Mouse (Mus musculus) T-helper 2 cell (primary cell): Measurements from ENCODE around the gene Tpsg1.

Source experiments
- in situ Hi-C: fragments of 300-600 bp; cut with MboI, MseI; formaldehyde crosslinking; loops from one replicate; pipeline ENCODE4 v1.15.1; 2025; ENCODE audit warnings: high pct_unique_total_duplicates

Tpsg1 gene

DNA sequence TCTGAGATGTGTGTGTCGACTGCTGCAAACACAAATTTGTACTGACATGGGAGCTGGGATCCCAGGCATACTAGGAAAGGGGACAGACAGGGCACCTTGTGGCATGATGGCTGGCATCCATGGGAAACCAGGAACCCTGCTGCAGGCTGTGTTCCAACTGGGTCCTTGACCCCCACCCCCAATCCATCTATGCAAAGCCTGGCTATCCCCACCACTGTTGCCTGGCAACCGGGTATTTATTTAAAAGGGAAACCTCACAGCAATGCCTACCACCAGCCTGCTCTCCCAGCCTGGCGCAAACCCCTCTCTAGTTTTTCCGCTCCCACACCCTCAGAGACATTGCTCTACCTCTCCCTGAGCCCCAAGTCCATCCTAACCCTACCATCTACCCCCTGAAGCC lies 38.3 kb downstream of the Tpsg1 start:
- in situ Hi-C loops: no loop called here

DNA sequence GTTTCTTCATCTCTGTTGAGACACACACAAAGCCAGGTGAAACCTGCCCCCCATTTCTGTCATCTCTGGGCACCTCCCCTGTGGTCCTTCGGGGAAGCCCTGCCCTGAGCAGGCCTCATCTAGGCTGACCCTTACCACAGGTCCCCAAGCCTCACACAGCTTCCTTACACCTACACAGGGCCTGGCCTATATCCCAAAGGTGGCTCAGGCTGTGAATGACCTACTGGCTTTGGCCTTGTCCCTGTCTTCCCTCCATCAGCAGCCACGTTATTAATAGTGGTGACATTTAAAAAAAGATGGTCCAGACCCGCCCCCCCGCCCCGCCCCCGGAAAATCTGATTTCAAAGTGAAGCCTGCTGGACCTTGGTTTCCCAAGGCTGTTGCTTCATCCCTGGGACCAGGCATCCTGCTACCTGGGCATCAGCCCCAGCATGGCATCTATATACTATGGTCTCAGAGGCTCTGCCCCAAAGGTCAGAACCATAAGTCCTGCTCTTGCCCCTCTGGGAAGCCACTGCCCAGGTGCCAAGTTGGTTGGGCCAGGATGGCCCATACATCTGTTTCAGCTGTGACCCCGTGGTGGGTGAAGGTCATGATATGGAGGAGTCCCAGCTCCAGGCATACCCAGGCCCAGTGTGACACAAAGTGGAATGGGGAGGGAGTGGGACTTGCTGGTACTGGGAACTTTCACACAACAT lies 39.4 kb downstream of the Tpsg1 start:
- in situ Hi-C loops: no loop called here

DNA sequence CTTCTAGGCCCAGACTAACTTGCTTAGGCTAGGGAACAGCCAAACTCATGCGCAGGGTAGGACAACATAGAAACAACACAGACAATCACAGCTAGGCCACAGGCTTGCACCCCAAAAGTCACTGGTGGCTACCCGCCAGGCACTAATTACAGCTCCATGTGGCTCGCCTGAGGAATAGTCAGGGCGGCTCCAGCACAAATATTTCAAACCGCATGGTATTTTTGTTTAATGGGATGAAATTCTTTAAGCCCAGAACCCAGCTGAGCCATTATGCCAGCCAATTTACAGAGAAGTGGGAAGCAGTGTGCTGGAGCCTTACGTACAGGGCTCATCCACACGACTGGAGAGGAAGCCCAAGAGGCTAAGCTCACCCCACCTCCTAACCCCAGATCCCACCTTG lies 40.5 kb downstream of the Tpsg1 start:
- in situ Hi-C loops: no loop called here

DNA sequence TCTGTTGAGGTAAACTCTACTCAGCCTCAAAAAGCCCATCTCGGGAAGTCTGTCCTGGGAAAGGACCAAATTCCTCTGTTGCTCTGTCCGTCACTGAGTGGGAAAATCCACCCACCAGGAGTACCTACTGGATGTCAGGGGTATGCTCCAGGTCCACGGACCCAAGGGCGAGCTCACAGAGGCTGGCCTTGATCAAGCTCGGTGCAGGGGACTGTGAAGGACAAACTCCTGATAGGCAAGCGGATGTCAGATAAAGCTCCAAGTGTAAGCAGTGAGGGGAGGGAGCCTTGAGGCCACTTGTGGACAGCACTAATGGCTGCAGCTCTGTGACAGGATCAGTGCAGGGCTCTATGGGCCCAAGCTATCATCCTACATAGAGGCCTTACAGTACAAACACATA lies 41.1 kb downstream of the Tpsg1 start:
- in situ Hi-C loops: no loop called here

DNA sequence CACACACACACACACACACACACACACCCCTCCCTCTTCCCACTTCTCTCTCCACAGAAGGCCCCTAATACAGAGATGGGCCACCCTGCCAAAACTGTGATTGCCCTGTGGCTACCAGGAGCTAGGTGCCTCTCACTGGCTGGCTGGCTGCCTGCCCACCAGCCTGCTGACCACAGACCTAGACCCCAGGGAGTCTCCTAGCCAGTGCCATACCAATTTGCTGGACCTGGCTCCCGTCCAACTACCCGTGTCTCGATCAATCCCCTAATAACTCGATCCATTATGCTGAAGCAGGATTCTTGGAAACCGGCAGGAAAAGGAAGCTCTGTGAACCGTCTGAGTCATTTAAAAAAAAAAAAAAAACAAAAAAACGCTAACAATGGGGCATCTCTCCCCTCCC lies 41.7 kb downstream of the Tpsg1 start:
- in situ Hi-C loops: no loop called here

DNA sequence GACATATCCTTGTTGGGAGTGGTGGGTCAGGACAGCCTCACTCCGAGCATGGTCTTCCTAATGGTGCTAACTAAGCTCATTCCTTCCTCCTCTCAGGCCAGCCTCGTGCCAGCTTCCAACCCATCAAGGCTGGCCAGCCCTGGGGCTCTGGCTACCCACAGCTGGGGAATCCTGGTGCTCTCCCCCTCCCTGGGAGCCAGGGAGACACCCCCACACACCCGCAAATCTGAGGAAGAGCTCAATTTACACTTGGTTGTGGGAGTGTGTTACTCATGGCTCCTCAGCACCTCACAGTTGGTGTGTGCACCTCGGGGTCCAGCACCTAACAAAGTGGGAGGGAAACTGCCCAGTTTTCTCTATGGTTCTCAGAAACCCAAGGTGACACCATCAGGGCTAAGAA lies 42.2 kb downstream of the Tpsg1 start:
- in situ Hi-C loops: no loop called here

DNA sequence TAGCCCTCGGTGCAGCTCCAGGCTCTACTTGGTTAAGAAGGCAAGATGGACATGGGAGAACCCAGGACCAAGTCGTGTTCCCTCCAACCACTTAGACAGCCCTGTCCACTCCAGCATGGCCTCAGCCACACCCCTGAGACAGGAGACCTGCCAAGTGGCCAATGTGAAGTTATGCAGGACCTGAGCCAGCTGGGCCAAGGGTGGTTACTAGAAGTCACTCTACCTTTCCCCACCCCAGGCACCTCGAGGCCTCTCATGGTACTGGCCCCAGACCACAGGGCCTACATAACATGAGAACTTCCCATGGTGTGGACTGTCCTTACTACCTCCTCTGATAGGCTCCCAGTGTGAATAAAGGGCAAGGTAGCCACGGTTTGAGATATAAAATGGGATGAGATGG lies 45.1 kb downstream of the Tpsg1 start:
- in situ Hi-C loops: no loop called here

DNA sequence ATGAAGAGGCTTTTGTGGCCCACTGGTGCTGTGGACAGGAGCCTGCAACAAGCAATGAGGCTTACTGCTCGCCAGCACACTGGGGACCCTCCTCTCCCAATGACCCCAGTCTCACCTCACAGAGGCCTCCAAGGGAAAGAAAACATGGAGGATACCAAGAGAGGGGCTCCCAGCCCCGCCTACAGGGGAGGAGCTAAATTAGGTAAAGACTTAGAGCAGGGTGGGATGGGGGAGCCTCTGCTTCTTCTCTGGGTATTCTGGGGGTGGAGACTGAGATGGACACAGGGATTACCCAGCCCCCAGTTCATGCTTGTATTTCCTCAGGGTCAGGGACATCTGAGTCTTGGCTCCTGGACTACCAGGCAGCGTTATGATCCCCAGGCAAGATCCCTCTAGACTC lies 45.8 kb downstream of the Tpsg1 start:
- in situ Hi-C loops: no loop called here

DNA sequence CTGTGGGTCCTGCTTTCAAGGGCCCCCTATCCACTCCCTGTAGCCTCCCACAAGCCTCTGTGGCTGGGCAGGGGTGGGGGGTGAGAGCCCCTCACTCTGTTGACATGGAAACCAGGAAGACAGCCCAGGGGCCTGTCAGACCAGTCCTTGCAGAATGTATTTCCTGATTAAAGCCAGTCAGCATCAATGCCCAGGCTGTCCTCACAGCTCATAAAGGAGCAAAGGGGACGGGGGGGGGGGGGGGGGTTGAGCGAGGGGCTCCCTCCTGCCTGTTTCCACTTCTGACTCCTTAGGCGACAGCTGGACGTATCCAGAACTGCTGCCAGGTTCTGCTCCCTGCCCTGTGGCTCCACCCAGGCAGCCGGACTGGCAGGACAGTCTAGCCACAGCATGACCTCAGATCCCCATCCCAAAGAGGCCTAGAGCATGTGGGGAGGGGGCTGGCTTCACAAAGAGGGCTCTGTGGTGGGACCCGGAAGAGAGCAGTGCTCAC lies 46.4 kb downstream of the Tpsg1 start:
- in situ Hi-C loops: no loop called here

DNA sequence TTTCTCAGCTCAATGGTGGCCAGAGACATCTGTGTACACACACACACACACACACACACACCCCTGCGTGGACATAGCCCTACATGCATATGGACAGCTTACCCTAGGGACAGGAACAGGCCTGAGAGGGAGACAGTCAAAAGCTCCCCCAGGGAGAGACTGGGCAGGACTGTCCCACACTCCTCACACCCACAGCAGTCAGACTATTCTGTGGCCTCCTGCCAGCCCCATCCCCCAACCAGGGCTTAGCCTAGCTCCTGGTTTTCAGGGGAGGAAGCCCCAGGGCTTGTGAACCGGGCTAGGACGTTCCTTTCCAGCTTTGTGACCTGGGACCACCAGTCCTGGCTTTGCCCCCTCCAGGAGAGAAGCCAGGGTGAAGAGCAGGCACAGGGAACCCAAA lies 47.1 kb downstream of the Tpsg1 start:
- in situ Hi-C loops: no loop called here

DNA sequence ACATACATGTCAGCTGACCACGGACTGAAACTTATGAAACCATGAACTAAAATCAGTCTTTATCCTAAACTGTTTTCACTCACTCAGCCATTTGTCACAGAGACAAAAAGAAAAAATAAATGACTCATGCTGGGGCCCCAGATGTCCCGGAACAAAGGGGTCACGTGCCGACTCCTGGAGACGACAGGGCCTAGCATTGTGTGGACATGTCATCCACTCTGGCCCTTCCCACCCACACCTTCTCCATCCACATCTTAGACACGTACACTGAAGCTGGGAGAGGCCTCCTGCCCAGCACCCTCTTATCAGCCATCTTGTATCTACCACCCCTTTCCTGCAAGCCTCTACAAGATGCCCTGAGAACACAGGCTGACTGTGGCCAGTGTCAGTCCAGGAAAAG lies 48.9 kb downstream of the Tpsg1 start:
- in situ Hi-C loops: no loop called here

DNA sequence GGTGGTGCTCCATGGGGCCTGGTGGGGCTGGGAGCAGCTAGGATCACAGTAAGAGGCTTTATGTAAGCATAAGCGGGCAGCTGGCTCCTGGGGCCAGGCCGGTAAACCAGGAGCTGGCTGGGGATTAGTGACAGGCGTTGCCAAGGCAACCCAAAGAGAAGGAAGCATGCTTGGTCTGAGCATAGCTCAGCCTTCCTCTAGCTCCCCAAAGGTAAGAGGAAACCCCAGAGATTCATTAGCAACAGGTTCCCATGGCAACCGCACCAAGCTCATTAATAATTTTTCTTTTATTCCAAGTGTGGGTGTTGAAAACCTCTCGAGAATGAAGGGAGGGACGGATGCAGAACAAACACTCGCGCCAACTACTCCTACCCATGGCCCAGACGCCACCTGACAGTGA lies 49.9 kb downstream of the Tpsg1 start:
- in situ Hi-C loops: no loop called here

DNA sequence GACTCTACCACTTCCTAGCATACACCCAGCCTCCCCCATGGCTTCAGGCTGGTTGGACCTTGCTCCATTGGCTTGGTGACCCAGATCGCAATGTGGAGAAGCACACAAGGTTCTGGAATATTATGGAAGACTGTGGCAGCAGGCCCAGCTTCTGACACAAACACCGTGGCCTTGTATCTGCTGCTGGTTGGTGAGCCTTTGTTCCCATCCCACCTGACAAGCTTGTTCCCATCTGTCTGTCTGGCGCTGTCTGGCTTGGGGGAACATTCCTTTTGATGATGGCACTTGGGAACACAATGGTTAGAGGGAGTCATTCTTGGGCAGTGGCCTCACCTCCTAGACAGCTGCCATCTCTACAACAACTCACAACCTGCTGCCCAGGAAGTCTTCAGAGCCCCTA lies 51.9 kb downstream of the Tpsg1 start:
- in situ Hi-C loops: loop anchor here (10.0 kb wide), 1 partner anchor 346 kb away; no protein-coding TSS in a partner anchor
